Mouse (Mus musculus) midbrain, postnatal 0 days (tissue): ENCODE results near the gene Cnr2. TPM values are rescaled to one million over a fixed set of nuclear protein-coding genes. Genes with fewer than 3 reads are reported as not detected.

ENCODE experiments used
- ATAC-seq: fragments of 200-750 bp; cut with Nextera tagmentation; 2 replicates; pipeline ENCODE4 v1.8.0; 2017; ENCODE audit warnings: moderate number of reproducible peaks, mild to moderate bottlenecking, moderate TSS enrichment, moderate library complexity; ENCODE audit not compliant: low FRiP score
- DNase-seq: peaks from one replicate; pipeline ENCODE4 v3.0.0-alpha.2; 2015; ENCODE audit warnings: low spot score
- H3K27ac ChIP-seq: fragments of 300-500 bp; sonication (generic); 2 replicates; pipeline ENCODE4 v1.5.1; 2014; ENCODE audit warnings: low read depth, mild to moderate bottlenecking, low read length, mixed read lengths
- H3K27me3 ChIP-seq: fragments of 300-500 bp; sonication (generic); 2 replicates; pipeline ENCODE4 v1.6.1; 2014; ENCODE audit warnings: low read length, control low read depth, mixed read lengths; ENCODE audit not compliant: insufficient read depth
- H3K36me3 ChIP-seq: fragments of 300-500 bp; sonication (generic); 2 replicates; pipeline ENCODE4 v1.6.1; 2014; ENCODE audit warnings: low read length, control low read depth, mixed read lengths; ENCODE audit not compliant: insufficient read depth
- H3K4me1 ChIP-seq: fragments of 300-500 bp; sonication (generic); 2 replicates; pipeline ENCODE4 v1.6.1; 2014; ENCODE audit warnings: mild to moderate bottlenecking, control low read depth, antibody characterized with exemption, low read length, mixed read lengths; ENCODE audit not compliant: insufficient read depth
- H3K4me2 ChIP-seq: fragments of 300-500 bp; sonication (generic); 2 replicates; pipeline ENCODE4 v1.6.1; 2014; ENCODE audit warnings: low read depth, mild to moderate bottlenecking, low read length, mixed read lengths; ENCODE audit not compliant: poor library complexity, severe bottlenecking
- H3K4me3 ChIP-seq: fragments of 300-500 bp; sonication (generic); 2 replicates; pipeline ENCODE4 v1.5.1; 2014; ENCODE audit warnings: low read depth, mild to moderate bottlenecking, low read length, moderate library complexity
- H3K9ac ChIP-seq: fragments of 300-500 bp; sonication (generic); replicated peaks from 2 replicates; pipeline ENCODE4 v1.6.1; 2014; ENCODE audit warnings: mild to moderate bottlenecking, low read length, moderate library complexity, mixed read lengths; ENCODE audit not compliant: poor library complexity, severe bottlenecking
- H3K9me3 ChIP-seq: fragments of 300-500 bp; sonication (generic); 2 replicates; pipeline ENCODE4 v1.6.1; 2016; ENCODE audit warnings: low read length, control low read depth
- CTCF ChIP-seq: IDR thresholded peaks from 2 replicates; pipeline ENCODE4 v1.5.1; 2016; ENCODE audit warnings: antibody characterized with exemption, mild to moderate bottlenecking
- WGBS: fragments of 180-500 bp; shearing (Covaris S2); extraction: QIAGEN DNeasy Blood & Tissue Kit; methylation state at CpG from one replicate; pipeline ENCODE4 v1.1.7; 2014; 5-methylcytosine and 5-hydroxymethylcytosine counted together
- polyA plus RNA-seq: library from polyadenylated mRNA; unstranded; fragments of >200 nt; fragmentation: Nextera tagmentation; extraction: Ambion mirVana; gene quantifications from 2 replicates; pipeline ENCODE4 v1.2.1, GENCODE M21; 2015
- total RNA-seq: library from RNA; depleted of rRNA; stranded (reverse); fragments of >200 nt; gene quantifications from 2 replicates; pipeline ENCODE4 v1.2.3, GENCODE M21; 2014

Cnr2 gene
- total and polyA plus RNA-seq, 2 experiments from 2014 or later = 0.04 to 0.55 TPM

DNA sequence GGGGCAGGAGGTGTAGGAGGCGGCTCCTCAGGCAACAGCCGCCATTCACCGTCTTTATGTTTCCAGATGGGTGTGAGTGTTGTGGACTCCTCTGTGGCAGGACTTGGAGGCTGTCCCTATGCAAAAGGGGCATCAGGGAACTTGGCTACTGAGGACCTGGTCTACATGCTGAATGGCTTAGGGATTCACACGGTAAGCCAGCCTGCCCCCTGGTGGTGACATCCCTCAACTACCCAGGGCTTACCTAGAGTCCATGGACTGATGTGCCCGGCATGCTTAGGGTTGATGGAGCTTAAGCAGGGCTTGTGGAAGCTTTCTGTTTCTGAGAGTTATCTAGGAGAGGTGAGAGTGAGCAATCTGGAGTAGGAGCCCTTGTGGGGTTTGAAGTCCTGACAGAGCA lies 65.5 kb downstream of the Cnr2 start:
- peak; percentile 80 for DNase-seq
- Histone ChIP-seq H3K4me2 (no peak overlapping the region), H3K4me3 (no peak overlapping the region), H3K27me3 (no peaks in the 10 kb centered on the region), H3K9ac (no peak overlapping the region), H3K36me3 (peaks cover 46% of the 10 kb centered on the region), H3K4me1 (peaks cover 7% of the 10 kb centered on the region; the same call in 1 of the 2 replicates), H3K27ac (no peak overlapping the region), H3K9me3 (no peaks in the 10 kb centered on the region)
- 28% methylated on average over 5 of the region's 5 CpGs for WGBS
- TF ChIP-seq CTCF = peak; percentile 84
- no peak for ATAC-seq

- Histone ChIP-seq H3K4me1 (peaks cover 7% of the 10 kb centered on the region; the same call in 1 of the 2 replicates), H3K4me3 (no peak overlapping the region), H3K9ac (no peak overlapping the region), H3K4me2 (no peak overlapping the region), H3K36me3 (peaks cover 42% of the 10 kb centered on the region), H3K9me3 (no peaks in the 10 kb centered on the region), H3K27me3 (no peaks in the 10 kb centered on the region), H3K27ac (no peak overlapping the region)
- TF ChIP-seq CTCF = no peak
- ATAC-seq (no peak), DNase-seq (no peak)
- 92% methylated on average over 5 of the region's 5 CpGs for WGBS
Observed at GRCm38 (mm10) chr4:135961709-135962108, 66.5 kb downstream of the Cnr2 start.

DNA sequence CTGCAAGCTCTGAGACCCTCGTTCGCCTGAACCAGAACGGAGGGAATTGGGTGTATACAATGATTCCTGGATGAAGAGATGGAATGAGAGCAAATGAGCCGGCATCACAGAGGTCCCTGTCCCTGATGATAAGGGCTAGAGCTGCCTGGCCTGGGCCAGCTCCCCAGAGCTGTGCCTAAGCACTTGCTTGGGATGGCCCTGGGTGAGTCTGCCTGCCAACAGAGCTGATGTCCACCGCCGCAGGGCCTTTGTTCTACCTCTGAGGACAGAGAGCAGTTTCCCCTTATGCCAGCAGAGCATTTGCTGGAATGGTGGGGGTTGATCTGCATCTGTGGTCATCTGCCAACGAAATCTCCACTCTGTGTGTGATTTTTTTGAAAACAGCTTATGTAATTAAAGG lies 67.0 kb downstream of the Cnr2 start:
- Histone ChIP-seq H3K4me2 (no peak overlapping the region), H3K27ac (no peak overlapping the region), H3K9me3 (no peaks in the 10 kb centered on the region), H3K27me3 (no peaks in the 10 kb centered on the region), H3K9ac (no peak overlapping the region), H3K36me3 (peaks cover 46% of the 10 kb centered on the region), H3K4me1 (peaks cover 7% of the 10 kb centered on the region; the same call in 1 of the 2 replicates), H3K4me3 (no peak overlapping the region)
- DNase-seq (no peak), ATAC-seq (no peak)
- WGBS = 89% methylated on average over 7 of the region's 7 CpGs
- TF ChIP-seq CTCF = no peak

DNA sequence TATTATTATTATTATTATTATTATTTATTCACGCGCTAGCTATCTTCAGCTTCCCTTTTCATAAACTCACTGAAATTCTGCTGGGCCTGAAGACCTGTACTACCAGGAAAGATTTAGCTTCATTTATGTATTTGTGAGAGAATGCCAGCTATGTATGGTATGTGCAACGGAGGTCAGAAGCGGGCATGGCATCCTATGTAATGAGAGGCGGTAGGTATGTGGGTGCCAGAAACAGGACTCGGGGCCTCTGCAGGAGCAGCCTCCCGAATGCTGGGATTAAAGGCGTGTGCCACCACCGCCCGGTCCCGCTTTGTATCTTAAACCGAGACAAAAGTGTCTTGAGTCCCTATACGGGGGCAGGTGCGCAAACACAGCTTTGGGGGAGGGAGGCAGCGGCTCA lies 67.8 kb downstream of the Cnr2 start:
- ATAC-seq (peak; percentile 6; the same call in 1 of the 2 replicates), DNase-seq (no peak)
- no peaks in the 10 kb centered on the region for H3K9me3 ChIP-seq
- peak overlapping the region; percentile 73 for H3K4me3 ChIP-seq
- no peaks in the 10 kb centered on the region for H3K27me3 ChIP-seq
- peak overlapping the region; percentile 95 for H3K27ac ChIP-seq
- 7% methylated on average over 15 of the region's 15 CpGs for WGBS
- H3K36me3 ChIP-seq = peaks cover 52% of the 10 kb centered on the region
- H3K4me1 ChIP-seq = peaks cover 7% of the 10 kb centered on the region; the same call in 1 of the 2 replicates
- no peak for TF ChIP-seq CTCF
- peak overlapping the region; percentile 83 for H3K4me2 ChIP-seq
- peak overlapping the region; percentile 66 for H3K9ac ChIP-seq

DNA sequence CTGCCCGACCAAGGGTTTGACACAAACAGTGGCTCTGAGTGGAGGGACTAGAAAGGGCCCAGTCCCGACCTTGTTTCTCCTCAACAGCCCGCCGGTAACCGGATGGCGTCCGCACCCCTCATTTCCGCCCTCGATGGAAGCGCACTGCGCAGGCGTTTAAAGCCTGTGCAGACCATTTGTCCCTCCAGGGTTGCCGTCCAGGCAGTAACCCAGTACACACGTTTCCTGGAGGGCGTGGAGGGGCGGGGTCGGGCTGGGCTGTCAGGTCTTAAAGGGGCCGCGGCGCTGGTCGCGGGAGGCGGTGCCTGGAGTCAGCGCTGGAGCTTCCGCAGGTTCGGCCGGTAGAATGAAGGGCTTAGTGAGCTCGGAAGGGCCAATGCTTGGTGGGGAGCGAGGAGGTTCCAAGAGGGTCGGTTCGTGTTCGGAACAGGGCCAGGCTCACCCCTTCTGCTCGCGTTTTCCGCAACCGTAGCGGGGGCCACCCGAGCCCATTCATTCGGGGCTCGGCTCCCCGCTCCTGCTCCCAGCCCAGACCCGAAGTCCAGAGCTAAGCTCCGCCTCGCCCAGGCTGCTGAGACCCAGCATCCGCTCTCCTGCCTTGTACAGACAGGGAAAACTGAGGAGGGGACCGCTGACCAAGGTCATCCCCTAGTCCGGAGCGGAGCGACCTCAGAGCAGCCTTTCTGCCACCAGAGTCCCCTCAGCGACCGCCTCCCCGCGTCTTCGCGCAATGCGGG lies 68.4 kb downstream of the Cnr2 start, which contains the start of gene Gale:
Gene Gale, plus strand, starts transcription at position 271 of the 737 bp plus-strand sequence.
- peak within 1 kb of the TSS; percentile 66 for H3K9ac ChIP-seq
- H3K9me3 ChIP-seq = no peaks in the 10 kb centered on the region
- H3K27me3 ChIP-seq = no peaks in the 10 kb centered on the region
- H3K4me2 ChIP-seq = peak within 1 kb of the TSS; percentile 83
- peak within 1 kb of the TSS; percentile 95 for H3K27ac ChIP-seq
- DNase-seq = peak; percentile 99
- H3K36me3 ChIP-seq = peaks cover 52% of the 10 kb centered on the region
- peak; percentile 92 for ATAC-seq
- WGBS = under 1% methylated on average over 54 of the region's 56 CpGs
- TF ChIP-seq CTCF = peak; percentile 10; the same call in 1 of the 2 replicates
- H3K4me1 ChIP-seq = peaks cover 7% of the 10 kb centered on the region; the same call in 1 of the 2 replicates
- peak within 1 kb of the TSS; percentile 73 for H3K4me3 ChIP-seq

- peak; percentile 64 for DNase-seq
Observed at GRCm38 (mm10) chr4:135964426-135964825, 69.2 kb downstream of the Cnr2 start.

More at GRCm38 (mm10) chr4:135964426-135964825, 69.2 kb downstream of the Cnr2 start:
- no peaks in the 10 kb centered on the region for H3K27me3 ChIP-seq
- peaks cover 7% of the 10 kb centered on the region; the same call in 1 of the 2 replicates for H3K4me1 ChIP-seq
- no peak; the same call in 1 of the 2 replicates for TF ChIP-seq CTCF
- H3K9ac ChIP-seq = peak overlapping the region; percentile 66
- H3K4me2 ChIP-seq = peak overlapping the region; percentile 83
- WGBS = 4% methylated on average over 12 of the region's 12 CpGs
- peak overlapping the region; percentile 95 for H3K27ac ChIP-seq
- H3K4me3 ChIP-seq = peak overlapping the region; percentile 73
- ATAC-seq = peak; percentile 11; the same call in 1 of the 2 replicates
- peaks cover 54% of the 10 kb centered on the region for H3K36me3 ChIP-seq
- no peaks in the 10 kb centered on the region for H3K9me3 ChIP-seq
